Mouse (Mus musculus) activated CD4-positive, CD25-positive, alpha-beta regulatory T cell, adult 4 months (primary cell): ENCODE measurements around the gene Mrc2. TPM values are rescaled to one million over a fixed set of nuclear protein-coding genes. Genes with fewer than 3 reads are reported as not detected.

Source experiments
- ATAC-seq: one replicate; pipeline ENCODE4 v1.8.0; 2017
- polyA plus RNA-seq, 2 experiments: library from polyadenylated mRNA; unstranded; fragments of 100-300 nt; shearing (Covaris generic); gene quantifications; one replicate each; pipeline ENCODE4 v1.2.1; 2017

Gene Mrc2
- polyA plus RNA-seq, 2 experiments from 2014 or later: not detected

DNA sequence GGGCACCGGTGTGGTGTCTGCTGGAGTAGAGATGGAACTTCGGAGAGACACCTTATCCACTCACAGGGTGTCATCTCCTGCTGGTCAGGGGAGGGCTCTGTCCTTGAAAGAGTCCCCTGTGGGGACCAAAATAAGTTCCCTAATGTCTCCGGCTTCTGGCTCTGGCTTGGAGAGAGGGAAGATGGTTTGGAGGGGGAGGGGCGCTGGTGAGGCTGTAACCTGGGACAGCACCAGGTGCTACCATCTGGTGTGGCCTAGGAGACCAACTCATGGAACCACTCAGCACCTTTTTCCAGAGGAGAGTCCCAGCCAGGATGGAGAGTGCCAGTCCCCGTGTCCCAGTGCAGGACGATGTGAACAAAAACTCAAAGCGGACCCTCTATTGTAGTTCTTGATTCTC, 58.2 kb downstream of the Mrc2 start:
- no peak for ATAC-seq

DNA sequence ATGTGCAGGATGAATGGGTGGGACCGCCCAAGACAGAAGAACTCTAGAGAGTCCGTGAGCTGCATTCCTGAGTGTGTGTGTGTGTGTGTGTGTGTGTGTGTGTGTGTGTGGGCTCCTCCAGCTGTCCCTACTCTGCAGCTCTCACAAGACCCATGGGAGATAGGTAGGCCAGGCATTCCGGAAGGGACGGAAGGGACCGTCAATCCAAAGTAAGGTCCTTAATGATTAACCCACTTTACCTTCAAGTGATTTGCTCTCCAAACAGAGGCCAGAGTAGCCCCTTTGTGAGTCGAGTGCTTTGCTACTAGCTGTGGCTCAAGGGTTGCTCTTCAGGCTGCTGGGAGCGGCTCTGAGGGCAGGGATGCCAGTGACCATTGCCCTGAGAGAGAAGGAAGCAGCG, 59.7 kb downstream of the Mrc2 start:
- no peak for ATAC-seq

DNA sequence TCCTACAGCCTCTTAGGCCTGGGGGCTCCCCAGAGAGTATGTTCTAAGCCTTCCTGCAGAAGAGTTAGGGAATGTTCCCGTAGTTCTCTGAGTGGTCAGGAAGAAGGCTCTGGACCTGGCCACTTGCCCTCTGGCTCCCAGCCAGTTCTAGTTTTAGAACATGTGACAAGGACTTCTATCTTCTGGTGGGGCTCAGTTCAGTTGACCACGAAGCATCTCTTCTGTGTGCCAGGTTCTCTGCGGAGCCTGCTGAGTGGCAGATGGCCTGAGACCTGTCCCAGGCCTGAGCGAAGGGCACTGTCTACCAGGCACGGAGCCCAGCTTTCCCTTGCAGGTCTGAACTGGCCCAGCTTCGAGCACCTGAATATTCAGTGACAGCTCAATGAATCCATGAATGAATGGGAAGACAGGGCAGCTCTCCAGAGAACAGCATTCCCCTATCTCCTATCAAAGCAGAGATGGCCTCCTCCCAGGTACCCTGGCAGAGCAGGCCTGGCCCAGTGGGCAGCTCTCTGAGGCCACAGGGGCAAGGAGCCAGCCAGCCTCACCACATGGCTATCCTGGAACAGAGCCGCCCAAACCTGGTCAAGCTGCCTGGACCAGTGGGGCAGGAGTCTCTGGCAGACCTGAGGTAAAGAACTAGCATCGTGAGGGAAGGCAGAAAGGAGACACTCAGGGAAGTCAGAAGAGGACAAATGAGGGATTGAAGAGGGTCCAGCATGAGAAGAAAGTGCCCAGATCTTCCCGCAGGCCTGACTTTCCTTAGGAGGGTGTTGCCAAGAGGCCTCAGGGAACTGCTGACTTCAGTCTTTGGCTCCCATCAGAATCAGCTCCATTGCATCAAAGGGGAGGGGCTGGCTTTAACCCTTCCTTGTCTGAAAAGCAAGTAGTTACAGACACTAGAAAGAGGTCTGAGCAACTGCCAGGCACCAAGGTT, 60.8 kb downstream of the Mrc2 start:
- no peak for ATAC-seq

DNA sequence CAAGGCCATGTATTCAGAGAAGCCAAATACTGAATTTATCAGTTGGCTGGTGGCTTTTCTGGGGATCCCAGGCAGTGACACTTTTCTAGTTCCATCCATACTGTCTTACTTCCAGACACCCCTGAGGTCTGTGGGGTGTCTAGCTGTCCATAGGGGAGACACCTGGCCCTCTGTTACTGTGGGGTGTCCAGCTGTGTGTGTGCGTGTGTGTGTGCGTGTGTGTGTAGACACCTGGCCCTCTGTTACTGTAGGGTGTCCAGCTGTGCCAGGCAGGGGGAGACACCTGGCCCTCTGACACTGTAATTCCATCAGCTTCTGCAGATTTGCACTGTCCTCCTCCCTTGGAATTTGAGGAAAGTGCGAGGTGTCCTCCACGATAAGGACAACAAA, 61.4 kb downstream of the Mrc2 start:
- ATAC-seq: no peak

DNA sequence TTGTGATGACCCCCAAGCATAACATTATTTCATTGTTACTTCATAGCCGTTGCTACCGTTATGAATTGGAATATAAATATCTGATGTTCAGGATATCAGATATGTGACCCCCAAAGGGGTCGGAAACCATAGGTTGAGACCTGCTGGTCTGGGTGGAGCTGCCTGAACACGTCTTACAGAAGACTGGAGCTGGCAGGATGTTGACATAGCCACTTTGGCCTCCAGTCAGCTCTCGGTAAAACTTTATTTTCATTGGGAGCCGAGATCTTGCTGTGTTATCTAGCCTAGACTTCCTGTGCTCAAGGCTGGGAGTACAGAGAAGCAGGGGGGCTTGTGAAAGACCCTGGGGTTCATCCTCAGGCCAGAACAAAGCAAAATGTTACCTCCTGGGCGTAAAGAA, 63.9 kb downstream of the Mrc2 start:
- ATAC-seq: no peak

DNA sequence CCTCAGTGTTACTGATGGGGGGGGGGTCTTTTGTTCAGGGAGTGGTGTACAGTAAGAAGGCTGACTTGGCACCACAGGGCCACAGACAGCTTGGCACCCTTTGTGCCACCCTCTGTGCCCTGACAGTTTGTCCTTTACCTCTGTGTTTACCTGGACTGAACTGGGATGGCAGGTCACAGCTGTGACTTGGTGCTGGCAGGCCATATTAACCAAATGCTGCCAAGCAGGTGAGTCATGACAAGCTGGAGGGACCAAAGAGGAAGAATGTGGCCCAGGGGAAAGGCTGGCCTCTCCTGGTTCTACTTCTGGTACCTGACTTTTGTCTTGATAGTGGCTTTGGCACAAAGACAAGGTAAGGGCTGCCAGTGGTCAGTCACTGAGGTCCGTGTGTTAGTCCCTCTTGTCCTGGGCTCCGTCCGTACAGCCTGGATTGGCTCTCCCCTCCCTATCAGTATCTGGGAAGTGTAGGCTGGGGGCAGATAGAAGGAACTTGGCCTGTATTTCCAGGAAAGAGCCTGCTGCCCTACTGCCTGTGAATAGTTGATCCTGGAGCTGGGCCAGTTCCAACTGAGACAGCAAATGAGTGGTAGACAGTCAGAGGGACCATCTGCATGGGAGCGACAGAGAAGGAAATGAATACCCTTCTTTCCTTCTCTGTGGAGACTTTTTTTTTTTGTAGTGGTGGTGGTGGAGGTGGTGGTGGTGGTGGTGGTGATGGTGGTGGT, 69.8 kb downstream of the Mrc2 start:
- ATAC-seq: no peak

DNA sequence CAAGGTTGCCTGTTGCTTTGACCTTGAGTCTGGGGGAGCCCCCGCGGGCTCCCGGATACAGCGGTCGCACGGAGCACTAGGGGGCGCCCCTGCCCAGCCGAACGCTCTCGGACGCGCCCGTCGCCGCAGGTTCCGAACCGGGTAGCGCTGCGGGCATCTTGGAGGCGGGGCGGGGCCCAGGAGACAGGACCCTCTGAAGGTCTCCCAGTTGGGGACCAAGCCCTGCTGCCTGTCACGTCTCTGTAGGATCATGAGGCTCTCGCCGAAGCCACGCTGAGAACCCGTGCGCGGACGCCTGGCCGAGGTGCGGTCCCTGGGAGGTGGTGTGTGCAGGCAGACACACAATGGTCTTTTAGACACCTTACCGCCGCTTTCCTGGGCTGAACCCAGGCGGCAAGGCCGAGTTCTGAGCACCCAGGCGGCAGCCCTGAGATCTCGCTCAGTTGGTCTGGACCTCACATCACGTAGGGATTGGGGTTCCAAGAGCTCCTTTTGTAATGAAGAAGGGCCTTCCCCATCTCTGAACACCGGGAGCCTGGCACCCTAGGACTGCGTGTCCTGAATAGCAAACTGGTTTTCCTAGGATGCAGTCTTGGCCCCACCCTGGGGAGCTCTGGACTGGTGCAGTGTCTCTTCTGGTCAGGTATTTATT, 70.6 kb downstream of the Mrc2 start:
- peak; percentile 46 for ATAC-seq

DNA sequence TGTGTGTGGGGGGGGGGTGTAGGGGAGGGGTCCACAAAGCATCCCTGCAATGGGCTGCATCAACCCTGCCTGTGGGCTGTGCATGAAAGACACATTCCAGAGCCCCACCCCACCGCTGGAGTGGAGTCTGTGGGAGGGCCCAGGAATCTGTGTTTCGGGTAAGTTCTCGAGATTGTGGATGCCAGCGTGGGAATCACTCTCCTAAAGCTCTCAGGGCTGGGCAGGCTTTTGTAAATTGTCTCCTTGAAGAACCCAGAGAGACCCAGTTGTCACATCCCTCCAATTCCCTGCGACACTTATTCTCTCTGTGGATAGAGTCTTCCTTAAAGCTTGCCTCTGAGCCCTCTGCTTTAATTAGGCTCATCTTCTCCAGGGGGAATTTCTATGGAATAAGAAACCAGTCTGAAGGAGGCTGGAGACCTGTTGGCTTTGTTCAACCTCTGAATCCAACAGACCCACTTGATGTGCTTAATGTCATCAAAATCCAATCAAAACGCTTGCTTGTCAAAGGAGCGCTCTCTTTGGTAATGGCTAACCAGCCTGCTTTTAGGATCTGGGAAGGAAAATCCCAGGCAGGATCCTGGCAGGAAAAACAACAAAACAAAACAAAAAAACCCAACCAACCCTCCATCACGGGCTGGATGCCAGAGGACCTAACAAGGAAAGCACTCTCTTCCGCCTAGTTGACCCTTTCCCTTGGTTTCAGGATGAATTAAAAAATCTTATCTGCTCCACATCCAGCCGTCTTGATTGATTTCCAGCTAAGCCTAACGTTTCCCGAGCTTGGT, 71.3 kb downstream of the Mrc2 start:
- no peak for ATAC-seq

DNA sequence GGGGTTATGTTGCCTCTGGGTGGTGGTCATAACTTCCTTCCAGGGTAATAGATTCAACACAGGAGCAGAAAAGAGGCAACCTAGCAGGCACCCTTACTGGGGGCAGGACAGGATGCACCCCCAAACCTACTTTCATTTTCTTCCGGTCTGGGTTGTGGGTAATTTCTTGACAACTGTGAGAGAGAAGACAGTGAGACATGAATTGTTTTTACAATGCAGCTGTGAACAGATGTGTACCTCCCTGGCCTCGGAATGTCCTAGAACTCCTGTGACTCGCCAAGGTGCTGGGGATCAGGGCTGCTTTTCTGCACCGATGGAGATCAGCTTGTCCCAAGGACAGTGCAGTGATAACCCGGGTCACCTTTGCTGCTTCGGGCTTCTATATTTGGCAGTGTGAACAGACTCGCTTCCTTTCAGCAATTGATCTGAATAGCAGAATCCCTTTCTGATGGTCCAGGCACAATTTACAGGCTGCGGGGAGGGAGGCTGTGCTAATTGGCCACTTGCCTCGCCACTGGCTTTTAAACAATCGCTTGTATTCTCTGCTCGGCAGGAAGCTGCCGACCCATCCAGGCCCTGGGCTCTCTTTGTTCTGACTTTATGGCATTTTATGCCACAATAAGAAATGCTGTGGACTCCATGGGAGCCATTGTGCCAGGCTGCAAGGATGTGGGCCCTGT, 72.1 kb downstream of the Mrc2 start:
- no peak for ATAC-seq

DNA sequence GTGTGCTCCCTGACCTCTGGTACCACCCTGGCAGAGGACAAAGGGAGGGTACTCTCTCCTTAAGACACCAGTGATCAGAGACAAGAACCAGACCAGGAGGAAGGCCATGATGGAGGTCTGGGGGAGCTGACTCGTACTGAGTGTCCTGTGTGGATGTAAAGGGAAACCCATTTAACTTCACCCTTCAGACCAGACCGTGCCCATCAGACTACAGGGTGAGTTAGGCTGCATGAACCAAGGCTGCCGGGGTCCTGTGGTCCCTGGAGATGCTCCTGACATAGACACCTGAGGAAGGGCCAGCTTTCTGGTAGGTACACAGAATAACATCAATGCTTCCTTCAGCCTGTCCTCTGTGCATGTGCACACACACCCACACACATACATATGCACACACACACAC, 73.2 kb downstream of the Mrc2 start:
- no peak for ATAC-seq

DNA sequence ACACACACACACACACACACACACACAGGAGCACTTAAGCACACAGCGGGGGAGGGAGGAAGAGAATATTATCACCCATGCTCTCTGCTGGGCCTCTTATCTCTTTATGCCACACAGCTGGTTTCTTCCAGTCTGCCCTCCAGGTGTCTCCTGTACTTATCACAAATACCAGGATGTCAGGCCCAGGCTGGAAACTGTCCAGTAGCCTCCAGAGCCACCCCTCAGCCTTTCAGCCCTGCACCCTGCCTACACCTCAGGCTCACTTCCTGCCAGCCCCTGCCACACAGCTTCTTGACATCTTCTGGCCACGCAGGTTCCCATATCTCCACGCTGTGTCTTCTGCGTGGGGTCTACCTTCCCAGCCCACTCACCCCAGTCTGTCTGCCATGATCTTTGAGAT, 73.6 kb downstream of the Mrc2 start:
- ATAC-seq: no peak

DNA sequence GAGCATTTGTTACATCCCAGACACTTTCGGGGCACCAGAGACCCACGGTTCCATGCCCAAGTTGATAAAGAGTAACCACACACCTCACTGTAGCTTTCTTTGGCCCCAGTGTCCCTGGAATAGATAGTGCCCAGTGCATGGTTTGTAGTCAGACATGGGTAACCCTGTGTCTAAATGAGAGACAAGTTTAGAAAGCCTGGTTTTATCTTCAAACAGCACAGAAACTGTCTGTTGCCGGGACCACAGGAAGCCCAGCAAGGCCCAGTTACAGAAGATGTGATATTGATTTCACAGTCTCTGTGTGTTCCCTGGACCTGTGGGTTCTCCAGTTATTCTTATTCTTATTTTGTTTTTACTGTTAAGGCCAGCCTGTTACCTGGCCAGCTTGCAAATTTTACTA, 74.7 kb downstream of the Mrc2 start:
- ATAC-seq: no peak

DNA sequence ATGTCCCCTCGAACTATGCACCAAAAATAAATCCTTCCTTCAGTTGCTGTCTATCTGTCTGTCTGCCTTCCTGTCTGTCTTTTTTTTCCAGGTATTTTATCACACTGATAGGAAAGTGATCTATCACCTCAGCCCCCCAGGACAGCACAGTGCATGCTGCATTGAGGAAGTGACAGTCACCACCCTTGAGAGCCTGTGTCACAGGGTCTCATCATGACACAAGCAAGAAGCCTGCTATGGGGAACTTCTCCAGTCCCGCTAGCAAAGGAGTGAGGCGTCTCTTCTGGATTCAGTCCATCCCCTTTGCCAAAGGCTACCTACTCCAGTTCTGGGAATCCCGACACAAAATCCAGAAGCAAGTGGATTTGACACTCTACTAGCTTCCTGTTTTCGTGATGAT, 76.4 kb downstream of the Mrc2 start:
- ATAC-seq: no peak

DNA sequence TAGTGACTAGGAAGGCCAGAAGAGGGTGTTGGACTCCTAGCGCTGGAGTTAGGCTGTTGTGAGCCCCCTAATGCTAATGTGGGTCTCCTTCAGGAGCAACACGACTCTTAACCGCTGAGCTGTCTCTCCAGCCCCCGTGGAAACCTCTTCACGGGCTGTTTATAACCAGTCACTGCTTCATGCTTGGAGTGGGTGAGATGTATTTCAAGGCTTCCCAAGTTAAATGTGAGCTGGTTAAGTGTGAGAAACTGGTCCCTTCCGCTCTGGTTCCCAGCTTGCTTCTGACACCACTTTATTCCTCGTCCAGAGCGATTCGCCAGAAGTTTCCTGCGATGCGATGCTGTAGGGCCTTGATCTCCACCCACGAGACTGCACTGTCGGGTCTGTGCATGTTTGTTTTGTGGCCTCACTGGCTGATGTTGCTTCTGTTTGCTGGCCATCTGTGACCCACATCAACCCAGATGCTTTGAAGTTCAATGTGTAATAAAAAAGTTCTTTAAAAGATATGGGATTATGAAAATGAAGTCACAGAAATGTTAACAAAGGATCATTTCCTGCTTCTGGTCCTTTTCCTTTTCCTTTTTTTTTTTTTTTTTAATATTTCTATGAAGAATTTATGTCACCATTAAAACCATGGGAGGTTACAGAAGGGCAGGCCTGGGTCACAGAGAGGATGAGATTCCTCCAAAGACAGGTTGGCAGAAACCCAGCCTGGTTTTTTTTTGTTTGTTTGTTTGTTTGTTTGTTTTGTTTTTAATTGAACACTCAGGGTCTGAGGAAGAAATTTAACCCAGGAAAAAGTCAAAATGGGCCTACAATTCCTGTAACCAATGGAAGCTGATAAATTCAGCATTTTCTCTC, 77.3 kb downstream of the Mrc2 start:
- no peak for ATAC-seq

DNA sequence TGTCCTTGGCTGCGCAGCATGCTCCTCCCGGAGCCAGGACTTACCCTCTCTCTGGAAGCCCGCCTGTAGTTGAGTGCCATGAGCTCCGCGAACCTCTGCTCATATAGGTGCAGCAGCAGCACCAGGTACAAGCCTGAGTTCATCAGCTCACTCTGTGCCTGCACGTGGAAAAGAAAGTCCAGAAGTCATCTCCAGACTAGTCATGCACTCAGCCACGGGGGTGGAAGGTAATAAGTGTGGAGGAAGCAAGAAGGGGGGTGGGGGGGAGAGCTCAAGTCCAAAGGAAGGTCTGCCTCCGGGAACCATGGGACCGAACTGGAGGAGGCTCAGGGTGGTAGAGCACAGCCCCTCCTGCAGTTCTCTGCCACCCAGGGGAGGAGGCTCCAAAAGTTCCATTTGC, 79.4 kb downstream of the Mrc2 start:
- no peak for ATAC-seq

DNA sequence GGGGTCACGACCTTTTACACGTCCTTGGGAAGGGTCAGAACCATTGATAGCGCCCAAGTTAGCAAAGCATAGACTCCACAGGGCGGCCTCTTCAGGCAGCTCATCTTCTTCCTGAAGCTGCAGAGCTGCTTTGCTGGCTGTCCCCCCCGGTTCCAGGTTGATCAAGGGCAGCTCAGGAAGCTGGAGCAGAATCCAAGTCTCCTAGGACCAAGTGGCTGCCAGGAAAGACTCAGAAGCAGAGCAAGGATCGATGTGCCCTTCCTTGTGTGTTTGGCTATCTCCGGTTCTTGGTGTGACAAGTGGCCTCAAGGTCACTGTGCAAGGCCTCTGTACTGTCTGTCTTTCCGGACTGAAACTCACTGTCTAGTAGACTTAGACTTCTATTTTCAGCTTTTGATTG, 81.4 kb downstream of the Mrc2 start:
- no peak for ATAC-seq

DNA sequence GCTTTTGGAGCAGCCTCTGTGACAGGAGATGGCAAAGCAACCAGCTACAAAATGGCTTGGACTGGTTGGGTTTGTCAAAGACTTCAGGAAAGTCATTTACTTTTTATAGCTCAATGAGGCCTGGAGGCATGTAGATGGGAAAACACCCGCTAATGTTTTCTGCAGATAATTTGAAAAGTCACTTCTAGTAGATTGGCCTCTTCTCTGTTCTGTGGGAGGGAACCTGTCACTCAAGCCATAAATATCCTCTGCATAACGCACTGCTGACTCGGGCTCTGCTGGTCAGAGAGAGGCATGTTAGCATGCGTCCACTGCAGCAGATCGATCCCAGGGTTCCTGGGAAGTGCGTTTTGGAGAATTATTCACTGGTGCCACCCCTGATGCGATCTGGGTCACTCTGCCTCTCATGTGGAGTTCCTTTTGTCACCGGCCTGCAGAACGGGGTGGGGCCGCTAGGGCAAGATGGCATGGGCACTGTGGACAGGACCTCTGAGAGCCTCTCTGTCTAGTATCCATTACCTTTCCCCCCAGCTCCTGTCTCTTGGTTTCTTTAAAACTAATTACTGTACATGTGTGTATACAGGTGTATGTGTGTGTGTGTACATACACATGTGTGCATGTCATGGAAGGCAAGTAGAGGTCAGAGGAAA, 82.2 kb downstream of the Mrc2 start:
- no peak for ATAC-seq

DNA sequence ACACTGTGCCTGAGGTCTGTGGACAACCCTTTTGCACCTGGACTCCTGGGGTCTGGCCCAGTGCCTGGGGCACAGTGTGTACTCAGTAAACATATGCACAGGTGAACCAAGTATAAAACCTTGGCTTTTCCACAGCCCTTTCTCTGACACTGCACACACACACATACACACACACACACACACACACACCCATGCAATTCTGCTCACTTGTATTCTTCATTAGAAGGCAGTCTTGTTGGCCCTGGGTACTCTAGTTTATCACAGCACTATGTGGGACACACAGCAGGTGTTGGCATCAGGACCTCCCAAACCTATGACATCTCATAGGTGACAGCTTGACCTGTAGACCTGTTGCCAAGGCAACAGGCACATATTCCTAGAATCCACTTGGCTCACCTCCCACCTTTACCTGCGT, 83.4 kb downstream of the Mrc2 start:
- no peak for ATAC-seq

DNA sequence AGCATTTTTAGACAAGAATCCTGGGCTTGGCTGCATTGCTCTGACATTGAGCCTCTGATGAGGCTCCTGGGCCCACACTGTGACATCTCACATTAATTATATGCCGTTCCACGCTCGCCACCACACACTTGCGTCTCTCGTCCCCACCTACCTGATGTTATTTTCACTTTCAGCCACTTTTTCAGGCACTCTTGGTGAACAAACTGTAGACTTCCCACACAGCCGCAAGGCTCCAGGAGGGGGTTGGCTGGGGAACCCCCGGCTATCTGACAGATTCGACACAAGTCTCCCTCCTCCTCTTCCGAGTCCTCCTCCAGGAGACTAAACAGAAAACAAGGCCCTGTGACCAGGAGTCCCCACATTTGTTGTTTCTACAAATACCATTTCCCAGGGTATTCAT, 92.8 kb downstream of the Mrc2 start:
- no peak for ATAC-seq

DNA sequence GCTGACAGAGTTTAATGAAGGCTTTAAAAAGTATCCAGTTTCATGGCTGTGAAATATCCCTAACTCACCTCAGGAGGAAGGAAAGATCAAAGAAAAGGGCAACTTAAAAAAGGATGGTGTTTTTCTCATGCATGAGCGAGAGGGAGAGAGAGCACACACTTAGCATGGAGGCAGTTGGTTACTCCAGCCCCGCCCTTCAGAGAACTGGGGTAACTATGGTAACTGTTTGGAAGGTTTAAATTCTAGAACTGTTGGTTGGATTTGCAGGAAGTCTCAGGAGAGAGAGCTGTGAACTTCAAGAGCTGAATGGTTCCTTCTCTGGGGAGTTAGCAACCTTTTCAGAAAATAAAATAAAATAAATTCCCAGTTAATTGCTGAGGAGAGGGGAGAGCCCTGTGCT, 96.2 kb downstream of the Mrc2 start:
- no peak for ATAC-seq

DNA sequence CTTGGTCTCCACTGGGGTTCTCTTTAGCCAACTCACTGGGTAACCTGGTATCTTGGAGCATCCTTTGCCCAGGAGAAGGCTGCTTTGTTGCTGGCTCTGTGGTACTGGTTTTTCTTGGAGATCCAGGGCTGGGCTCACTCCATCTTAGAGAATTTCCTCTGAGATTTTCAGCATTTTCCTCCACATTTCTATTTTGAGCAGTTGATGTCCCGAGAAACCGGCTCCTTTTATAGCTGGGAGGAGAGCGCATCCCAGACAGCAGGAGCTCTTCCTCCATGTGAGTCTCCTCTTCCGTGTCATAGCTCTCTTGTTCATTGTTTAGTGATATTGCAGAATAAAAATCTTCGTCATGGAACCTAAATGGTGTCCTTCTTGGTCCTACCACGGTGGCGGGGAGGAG, 97.8 kb downstream of the Mrc2 start:
- no peak for ATAC-seq
